Mouse (Mus musculus): ENCODE data around the gene Dixdc1.

Gene Dixdc1

GRCm38 (mm10) chr9:50742744-50743143 lies 3.4 kb upstream of the Dixdc1 start:
- no peak for DNase-seq (ENCODE audit: low spot score)

- DNase-seq (ENCODE audit: low spot score), result no peak
Observed at GRCm38 (mm10) chr9:50742261-50742660, 2.9 kb upstream of the Dixdc1 start.

GRCm38 (mm10) chr9:50740867-50741784 lies 1.8 kb upstream of the Dixdc1 start:
- no peak for DNase-seq (ENCODE audit: low spot score)

GRCm38 (mm10) chr9:50734989-50735388 lies 4.3 kb downstream of the Dixdc1 start:
- peak; percentile 54 for DNase-seq (ENCODE audit: low spot score)

- no peak for DNase-seq (ENCODE audit: low spot score)
Observed at GRCm38 (mm10) chr9:50732560-50732959, 6.8 kb downstream of the Dixdc1 start.

- no peak for DNase-seq (ENCODE audit: low spot score)
Observed at GRCm38 (mm10) chr9:50729600-50729999, 9.7 kb downstream of the Dixdc1 start.

- DNase-seq (ENCODE audit: low spot score), result peak; percentile 59
Observed at GRCm38 (mm10) chr9:50727925-50728651, 11.2 kb downstream of the Dixdc1 start.

GRCm38 (mm10) chr9:50727171-50727924 lies 12.0 kb downstream of the Dixdc1 start:
- DNase-seq (ENCODE audit: low spot score), result no peak

- no peak for DNase-seq (ENCODE audit: low spot score)
Observed at GRCm38 (mm10) chr9:50725921-50726590, 13.3 kb downstream of the Dixdc1 start.

- no peak for DNase-seq (ENCODE audit: low spot score)
Observed at GRCm38 (mm10) chr9:50724661-50725330, 14.5 kb downstream of the Dixdc1 start.

- DNase-seq (ENCODE audit: low spot score), result no peak
Observed at GRCm38 (mm10) chr9:50724147-50724546, 15.2 kb downstream of the Dixdc1 start.

- peak; percentile 55 for DNase-seq (ENCODE audit: low spot score)
Observed at GRCm38 (mm10) chr9:50723406-50723805, 15.9 kb downstream of the Dixdc1 start.

GRCm38 (mm10) chr9:50722451-50722911 lies 16.8 kb downstream of the Dixdc1 start:
- DNase-seq (ENCODE audit: low spot score), result no peak

- DNase-seq (ENCODE audit: low spot score), result no peak
Observed at GRCm38 (mm10) chr9:50721061-50721460, 18.3 kb downstream of the Dixdc1 start.

GRCm38 (mm10) chr9:50718878-50719277 lies 20.4 kb downstream of the Dixdc1 start:
- DNase-seq (ENCODE audit: low spot score), result no peak

- no peak for DNase-seq (ENCODE audit: low spot score)
Observed at GRCm38 (mm10) chr9:50714188-50714587, 25.1 kb downstream of the Dixdc1 start.

GRCm38 (mm10) chr9:50711337-50711736 lies 28.0 kb downstream of the Dixdc1 start:
- no peak for DNase-seq (ENCODE audit: low spot score)

- DNase-seq (ENCODE audit: low spot score), result no peak
Observed at GRCm38 (mm10) chr9:50709108-50709507, 30.2 kb downstream of the Dixdc1 start.

GRCm38 (mm10) chr9:50704907-50705306 lies 34.4 kb downstream of the Dixdc1 start:
- no peak for DNase-seq (ENCODE audit: low spot score)

GRCm38 (mm10) chr9:50700921-50701691 lies 38.2 kb downstream of the Dixdc1 start:
- no peak for DNase-seq (ENCODE audit: low spot score)
